Mouse (Mus musculus) embryonic facial prominence, embryonic 13.5 days (tissue): Measurements from ENCODE around the gene Dcaf17. TPM values are rescaled to one million over a fixed set of nuclear protein-coding genes. Genes with fewer than 3 reads are reported as not detected.
A peak's percentile ranks its signal among the peaks of the same experiment; 100 is the strongest.

Experiments used
- ATAC-seq: fragments of 200-750 bp; cut with Nextera tagmentation; 2 replicates; pipeline ENCODE4 v1.8.0; 2017; ENCODE audit warnings: low read depth; ENCODE audit not compliant: insufficient number of reproducible peaks, insufficient read depth, low FRiP score, low TSS enrichment
- H3K27ac ChIP-seq: fragments of 300-500 bp; sonication (generic); 2 replicates; pipeline ENCODE4 v1.5.1; 2015; ENCODE audit warnings: moderate library complexity, mild to moderate bottlenecking, inconsistent platforms
- H3K27me3 ChIP-seq: fragments of 300-500 bp; sonication (generic); 2 replicates; pipeline ENCODE4 v1.6.1; 2015; ENCODE audit warnings: mild to moderate bottlenecking, inconsistent platforms
- H3K36me3 ChIP-seq: fragments of 300-500 bp; sonication (generic); 2 replicates; pipeline ENCODE4 v1.6.1; 2015; ENCODE audit warnings: mild to moderate bottlenecking, inconsistent platforms
- H3K4me1 ChIP-seq: fragments of 300-500 bp; sonication (generic); 2 replicates; pipeline ENCODE4 v1.6.1; 2015; ENCODE audit warnings: inconsistent platforms
- H3K4me2 ChIP-seq: fragments of 300-500 bp; sonication (generic); 2 replicates; pipeline ENCODE4 v1.6.1; 2015; ENCODE audit warnings: moderate library complexity, mild to moderate bottlenecking, inconsistent platforms
- H3K4me3 ChIP-seq: fragments of 300-500 bp; sonication (generic); 2 replicates; pipeline ENCODE4 v1.5.1; 2015; ENCODE audit warnings: mild to moderate bottlenecking, inconsistent platforms
- H3K9ac ChIP-seq: fragments of 300-500 bp; sonication (generic); 2 replicates; pipeline ENCODE4 v1.6.1; 2015; ENCODE audit warnings: mild to moderate bottlenecking, inconsistent platforms
- H3K9me3 ChIP-seq: fragments of 300-500 bp; sonication (generic); 2 replicates; pipeline ENCODE4 v1.6.1; 2016; ENCODE audit warnings: inconsistent platforms
- WGBS: fragments of 180-500 bp; shearing (Covaris S2); methylation state at CpG from one replicate; pipeline ENCODE4 v1.1.7; 2015; ENCODE audit warnings: mixed read lengths; 5-methylcytosine and 5-hydroxymethylcytosine counted together
- polyA plus RNA-seq: library from polyadenylated mRNA; unstranded; fragments of >200 nt; fragmentation: Nextera tagmentation; extraction: Ambion mirVana; gene quantifications from 2 replicates; pipeline ENCODE4 v1.2.1, GENCODE M21; 2015

The Dcaf17 gene
- polyA plus RNA-seq, 1 experiment from 2014 or later, result 38.6 TPM

GRCm38 (mm10) chr2:71030663-71031062 is 24.5 kb upstream of the Dcaf17 start:
- 87% methylated on average over 2 of the region's 2 CpGs for WGBS
- Histone ChIP-seq H3K36me3 (no peaks in the 10 kb centered on the region), H3K27ac (no peak overlapping the region), H3K4me1 (peaks cover 28% of the 10 kb centered on the region), H3K27me3 (no peaks in the 10 kb centered on the region), H3K4me3 (no peak overlapping the region), H3K4me2 (no peak overlapping the region), H3K9ac (no peak overlapping the region), H3K9me3 (no peaks in the 10 kb centered on the region)
- no peak for ATAC-seq

DNA sequence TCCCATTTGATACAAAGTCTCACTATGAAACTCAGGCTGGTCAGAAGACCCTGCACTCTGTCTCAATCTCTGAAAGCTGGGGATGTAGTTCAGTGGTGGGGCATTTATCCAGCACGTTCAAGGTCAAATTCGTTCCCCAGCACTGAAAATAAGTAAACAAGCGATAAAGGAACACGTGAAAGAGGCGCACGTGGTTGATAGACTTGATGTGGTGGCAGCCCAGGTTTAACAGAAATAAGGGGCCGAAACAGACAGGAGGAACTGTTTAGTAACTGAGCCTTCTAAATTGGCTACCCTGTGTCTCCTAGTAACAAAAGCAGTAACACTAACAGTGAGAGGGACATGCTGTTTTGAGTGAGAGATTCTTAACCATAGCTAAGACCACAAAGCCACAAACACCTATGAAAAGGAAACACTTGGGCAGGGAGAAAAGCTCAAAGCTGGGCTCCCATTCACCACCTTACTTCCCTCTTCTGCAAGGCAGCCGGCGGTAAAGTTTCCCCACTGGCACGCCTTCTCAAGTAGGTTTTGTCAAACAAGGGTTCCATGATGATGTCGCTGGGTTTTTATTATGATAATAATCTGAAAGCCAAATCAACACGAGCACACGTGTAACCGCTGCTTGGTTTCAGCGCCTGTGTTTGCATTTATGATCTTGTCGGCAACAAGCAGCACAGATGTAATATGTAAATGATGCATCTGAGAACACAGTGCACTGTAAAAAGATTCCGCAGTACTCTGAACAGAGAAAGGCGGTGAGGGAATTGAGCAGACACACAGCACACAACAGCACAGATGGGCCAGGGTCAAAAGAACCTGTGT is 22.9 kb upstream of the Dcaf17 start:
- WGBS, result 72% methylated on average over 18 of the region's 18 CpGs

DNA sequence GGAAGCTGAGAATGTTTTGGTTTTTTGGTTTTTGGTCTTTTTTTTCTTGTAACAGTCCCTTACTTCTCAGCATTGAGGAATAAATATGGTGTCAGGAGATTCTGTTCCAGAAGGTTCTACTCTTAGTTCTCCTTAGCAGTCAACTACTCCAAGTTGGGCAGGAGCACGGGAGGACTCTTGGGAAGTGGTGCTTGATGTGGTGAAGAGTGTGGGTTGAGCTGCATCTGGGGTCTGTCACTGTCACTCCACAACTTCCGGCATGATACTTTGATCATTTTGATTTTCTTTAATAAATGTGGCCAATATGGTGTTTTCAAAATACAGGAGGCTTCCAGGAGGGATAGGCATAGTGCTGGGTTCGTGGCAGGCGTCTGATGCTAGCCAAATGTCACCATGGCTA is 22.1 kb upstream of the Dcaf17 start:
- WGBS, result 77% methylated on average over 4 of the region's 4 CpGs
- Histone ChIP-seq H3K36me3 (no peaks in the 10 kb centered on the region), H3K27ac (no peak overlapping the region), H3K4me3 (no peak overlapping the region), H3K9me3 (no peaks in the 10 kb centered on the region), H3K4me2 (no peak overlapping the region), H3K27me3 (no peaks in the 10 kb centered on the region), H3K4me1 (peaks cover 16% of the 10 kb centered on the region), H3K9ac (no peak overlapping the region)
- no peak for ATAC-seq

More for the DNA sequence above, 22.9 kb upstream of the Dcaf17 start:
- H3K27ac ChIP-seq, result no peak overlapping the region
- peaks cover 16% of the 10 kb centered on the region for H3K4me1 ChIP-seq
- H3K9ac ChIP-seq, result no peak overlapping the region
- H3K9me3 ChIP-seq, result no peaks in the 10 kb centered on the region
- H3K27me3 ChIP-seq, result no peaks in the 10 kb centered on the region
- no peak overlapping the region for H3K4me3 ChIP-seq
- no peaks in the 10 kb centered on the region for H3K36me3 ChIP-seq
- no peak overlapping the region for H3K4me2 ChIP-seq
- no peak for ATAC-seq

DNA sequence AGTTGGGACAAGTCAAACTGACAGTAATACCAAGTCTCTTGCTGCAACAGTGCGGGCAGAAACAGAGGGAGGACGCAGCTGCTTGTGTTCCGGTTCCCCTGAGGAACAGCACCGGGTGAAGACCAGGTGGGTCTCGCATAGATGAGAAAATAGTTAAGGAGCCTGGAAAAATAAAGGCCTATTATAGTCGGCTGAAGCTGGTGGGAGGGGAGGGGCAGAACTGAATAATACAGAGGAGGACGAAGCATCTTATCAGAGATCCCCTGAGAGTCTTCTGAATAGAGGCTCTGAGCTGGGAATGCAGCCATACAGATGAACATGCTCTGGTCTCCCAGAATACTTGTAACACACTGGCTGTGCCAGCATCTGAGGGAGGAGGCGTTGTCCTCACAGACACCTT is 21.1 kb upstream of the Dcaf17 start:
- Histone ChIP-seq H3K9me3 (no peaks in the 10 kb centered on the region), H3K27me3 (no peaks in the 10 kb centered on the region), H3K4me2 (no peak overlapping the region), H3K9ac (no peak overlapping the region), H3K36me3 (no peaks in the 10 kb centered on the region), H3K4me3 (no peak overlapping the region), H3K4me1 (peaks cover 16% of the 10 kb centered on the region), H3K27ac (no peak overlapping the region)
- no peak for ATAC-seq
- WGBS, result 71% methylated on average over 8 of the region's 8 CpGs

- H3K27ac ChIP-seq, result no peak overlapping the region
- no peak overlapping the region for H3K4me2 ChIP-seq
- H3K36me3 ChIP-seq, result no peaks in the 10 kb centered on the region
- H3K9ac ChIP-seq, result no peak overlapping the region
- no peak overlapping the region for H3K4me3 ChIP-seq
- 83% methylated on average over 6 of the region's 6 CpGs for WGBS
- H3K9me3 ChIP-seq, result no peaks in the 10 kb centered on the region
- peaks cover 6% of the 10 kb centered on the region; the same call in 1 of the 2 replicates for H3K4me1 ChIP-seq
- no peak for ATAC-seq
- no peaks in the 10 kb centered on the region for H3K27me3 ChIP-seq
Observed at GRCm38 (mm10) chr2:71037447-71037846, 17.7 kb upstream of the Dcaf17 start.

GRCm38 (mm10) chr2:71039522-71040121 is 15.5 kb upstream of the Dcaf17 start:
- Histone ChIP-seq H3K4me1 (0 out of 2 replicates have a peak, but pooled peaks cover 5% of the 10 kb centered on the region), H3K9me3 (no peaks in the 10 kb centered on the region), H3K9ac (0 out of 2 replicates have a peak overlapping the region, but pooled peaks have one; percentile 21), H3K27ac (no peak overlapping the region), H3K4me3 (no peak overlapping the region), H3K27me3 (no peaks in the 10 kb centered on the region), H3K4me2 (peak overlapping the region; percentile 39; the same call in 1 of the 2 replicates), H3K36me3 (no peaks in the 10 kb centered on the region)
- ATAC-seq, result no peak
- 43% methylated on average over 11 of the region's 11 CpGs for WGBS

DNA sequence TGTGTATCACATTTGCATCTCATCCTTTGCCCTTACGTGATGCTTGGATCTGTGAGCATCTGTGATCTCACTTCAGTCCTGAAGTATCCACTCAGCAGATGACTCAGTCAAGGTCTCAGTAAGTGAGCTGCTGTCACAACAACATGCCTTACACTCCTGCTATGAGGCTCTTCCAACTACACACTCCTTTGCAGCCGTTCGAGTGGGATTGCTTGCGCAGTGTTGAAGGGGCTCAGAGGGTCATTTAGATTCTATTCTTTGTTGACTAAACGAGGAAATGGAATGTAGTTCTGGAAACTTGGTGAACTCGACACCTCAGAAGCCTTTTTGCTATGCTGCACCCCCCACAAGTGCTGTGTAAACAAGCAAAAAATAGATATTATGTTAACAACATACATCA is 9.0 kb upstream of the Dcaf17 start:
- no peak overlapping the region for H3K9ac ChIP-seq
- H3K27me3 ChIP-seq, result no peaks in the 10 kb centered on the region
- no peaks in the 10 kb centered on the region for H3K36me3 ChIP-seq
- 0 out of 2 replicates have a peak, but pooled peaks cover 3% of the 10 kb centered on the region for H3K4me1 ChIP-seq
- no peak overlapping the region for H3K4me2 ChIP-seq
- no peak overlapping the region for H3K4me3 ChIP-seq
- WGBS, result 69% methylated on average over 6 of the region's 6 CpGs
- no peaks in the 10 kb centered on the region for H3K9me3 ChIP-seq
- ATAC-seq, result no peak
- no peak overlapping the region for H3K27ac ChIP-seq

GRCm38 (mm10) chr2:71046751-71047320 is 8.3 kb upstream of the Dcaf17 start:
- 0 out of 2 replicates have a peak, but pooled peaks cover 3% of the 10 kb centered on the region for H3K4me1 ChIP-seq
- ATAC-seq, result no peak
- no peak overlapping the region for H3K4me3 ChIP-seq
- no peak overlapping the region for H3K27ac ChIP-seq
- H3K27me3 ChIP-seq, result no peaks in the 10 kb centered on the region
- no peaks in the 10 kb centered on the region for H3K36me3 ChIP-seq
- H3K4me2 ChIP-seq, result no peak overlapping the region
- no peak overlapping the region for H3K9ac ChIP-seq
- 69% methylated on average over 6 of the region's 6 CpGs for WGBS
- no peaks in the 10 kb centered on the region for H3K9me3 ChIP-seq

DNA sequence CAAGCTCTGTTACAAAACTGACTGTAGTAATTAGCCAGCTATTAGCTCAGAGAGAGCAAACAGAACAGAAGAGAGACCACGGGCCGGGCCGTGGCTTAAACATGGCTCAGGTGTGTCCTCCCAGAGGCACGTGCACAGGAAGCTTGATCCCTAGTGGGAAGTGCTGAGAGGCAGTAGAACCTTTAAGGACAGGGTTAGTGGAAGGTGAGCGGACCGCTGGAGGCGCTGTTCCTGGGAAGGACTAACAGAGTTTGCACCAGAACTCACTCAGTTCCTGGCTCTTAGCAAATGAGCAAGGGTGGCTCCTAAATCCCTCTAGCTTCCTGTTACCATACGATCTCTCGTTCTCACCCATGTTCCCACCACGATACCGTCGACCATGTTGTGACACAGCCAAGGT is 6.2 kb upstream of the Dcaf17 start:
- peaks cover 7% of the 10 kb centered on the region for H3K4me1 ChIP-seq
- no peak overlapping the region for H3K9ac ChIP-seq
- WGBS, result 72% methylated on average over 12 of the region's 12 CpGs
- H3K4me2 ChIP-seq, result no peak overlapping the region
- H3K27ac ChIP-seq, result no peak overlapping the region
- no peaks in the 10 kb centered on the region for H3K27me3 ChIP-seq
- no peak for ATAC-seq
- H3K9me3 ChIP-seq, result no peaks in the 10 kb centered on the region
- H3K4me3 ChIP-seq, result no peak overlapping the region
- no peaks in the 10 kb centered on the region for H3K36me3 ChIP-seq

DNA sequence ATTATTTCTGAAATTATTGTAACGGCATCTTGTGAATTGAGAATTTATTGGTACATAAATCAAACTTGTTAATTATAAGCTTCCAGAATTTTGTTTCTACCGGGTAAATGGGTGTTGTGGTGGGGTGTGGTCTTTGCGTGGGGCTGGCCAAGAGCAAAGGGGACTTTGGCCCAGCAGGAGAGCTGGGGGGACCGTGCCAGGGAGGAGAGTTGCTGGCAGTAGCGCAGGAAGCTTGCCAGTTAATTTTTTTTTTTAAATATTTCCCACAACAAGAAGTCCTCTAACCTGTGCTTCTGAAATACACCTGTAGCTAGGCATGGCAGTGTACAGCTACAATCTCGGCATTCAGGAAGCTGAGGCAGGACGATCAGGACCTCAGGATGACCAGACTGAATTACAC is 4.6 kb upstream of the Dcaf17 start:
- ATAC-seq, result no peak
- no peak overlapping the region for H3K4me2 ChIP-seq
- no peaks in the 10 kb centered on the region for H3K9me3 ChIP-seq
- no peaks in the 10 kb centered on the region for H3K36me3 ChIP-seq
- H3K27ac ChIP-seq, result no peak overlapping the region
- H3K9ac ChIP-seq, result no peak overlapping the region
- peaks cover 17% of the 10 kb centered on the region for H3K4me1 ChIP-seq
- WGBS, result 90% methylated on average over 7 of the region's 7 CpGs
- H3K27me3 ChIP-seq, result no peaks in the 10 kb centered on the region
- no peak overlapping the region for H3K4me3 ChIP-seq

DNA sequence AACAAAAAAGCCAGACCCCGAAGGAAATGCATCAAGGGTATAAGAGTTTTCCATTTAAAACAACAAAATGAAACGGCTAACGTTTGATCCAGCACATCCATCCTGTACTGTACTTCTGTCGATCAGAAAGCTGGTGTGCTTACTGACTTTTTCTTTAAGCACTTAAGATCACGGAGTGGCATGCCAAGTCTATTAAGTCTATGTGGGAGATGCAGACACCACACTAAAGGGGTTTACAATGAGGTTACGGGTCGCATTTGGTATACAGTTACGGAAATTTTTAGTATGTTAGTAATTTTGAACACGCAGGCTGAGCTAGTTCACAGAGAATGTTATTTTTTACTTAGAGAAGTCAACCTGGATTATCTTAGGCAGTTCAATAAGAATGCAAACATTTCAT is 412 bp upstream of the Dcaf17 start:
- Histone ChIP-seq H3K4me3 (peak overlapping the region; percentile 90), H3K9me3 (no peaks in the 10 kb centered on the region), H3K4me2 (peak overlapping the region; percentile 76), H3K27me3 (no peaks in the 10 kb centered on the region), H3K36me3 (peaks cover 14% of the 10 kb centered on the region), H3K27ac (peak overlapping the region; percentile 96; the same call in 1 of the 2 replicates), H3K9ac (peak overlapping the region; percentile 92), H3K4me1 (peaks cover 13% of the 10 kb centered on the region)
- WGBS, result 26% methylated on average over 9 of the region's 9 CpGs
- 0 out of 2 replicates have a peak, but pooled peaks have one; percentile 1 for ATAC-seq
